Mouse (Mus musculus): ENCODE data around the gene Klf12.
"Not testable (repeated sequence)": the region's sequence is repeated elsewhere in the genome, so short reads cannot be mapped to it uniquely, and the experiment has no call there.

DNA sequence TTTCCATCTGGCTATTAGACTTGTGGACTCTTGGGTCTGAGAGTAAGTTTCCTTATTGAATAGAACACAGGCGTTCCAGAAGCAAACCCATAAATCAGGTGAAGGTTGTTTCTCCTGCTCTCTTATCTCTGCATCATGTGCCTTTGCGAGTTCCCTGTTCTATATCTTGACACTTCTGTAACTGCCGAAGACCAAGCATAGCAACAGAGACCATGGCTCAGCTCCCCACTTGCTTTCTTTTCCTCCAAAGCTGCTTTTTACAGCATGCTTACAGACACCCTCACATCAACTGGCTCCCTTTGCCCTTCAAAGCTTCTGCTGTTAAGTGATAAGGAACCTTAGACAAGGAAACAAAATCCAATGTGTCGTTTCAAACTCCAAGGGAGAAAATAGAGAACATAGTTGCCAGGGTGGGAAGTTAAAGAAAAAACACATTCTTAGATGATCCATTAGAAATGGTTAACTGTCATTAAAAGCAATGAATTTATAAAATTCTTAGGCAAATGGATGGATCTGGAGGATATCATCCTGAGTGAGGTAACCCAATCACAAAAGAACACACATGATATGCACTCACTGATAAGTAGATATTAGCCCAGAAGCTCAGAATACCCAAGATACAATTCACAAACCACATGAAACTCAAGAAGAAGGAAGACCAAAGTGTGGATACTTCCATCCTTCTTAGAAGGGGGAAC lies 430.6 kb downstream of the Klf12 start:
- not testable (repeated sequence) for TF ChIP-seq CTCF (IDR thresholded peaks at IDR 0.05; ENCODE audit: low read depth, low read length); POLR2A (IDR thresholded peaks at IDR 0.05; ENCODE audit: insufficient read depth, low read length); EP300 (IDR thresholded peaks at IDR 0.05; ENCODE audit: insufficient read depth, low read depth, low read length)

Measured in ES-Bruce4 (cell line).